Mouse (Mus musculus) layer of hippocampus, postnatal 25 days (tissue): ENCODE data around the gene Arhgef17. TPM values are rescaled to one million over a fixed set of nuclear protein-coding genes. Genes with fewer than 3 reads are reported as not detected.

Experiments
- microRNA-seq, 2 experiments: library from miRNA; unstranded; fragments of <30 nt; microRNA quantifications; one replicate each; pipeline ENCODE4 v1.2.0; 2021
- total RNA-seq, 2 experiments: library from RNA; stranded (reverse); gene quantifications; 2 replicates each; pipeline ENCODE4 v1.2.3; 2021

The Arhgef17 gene
- total RNA-seq, 2 experiments from 2014 or later: 140 to 146 TPM

Small RNA genes within 50 kb of the gene (microRNA-seq; reads per million reads assigned to microRNA genes)
- 842 to 917 reads per million in 2 experiments for gene Mir3102

Other genes with a start within 250 kb of the Arhgef17 start
- 100 to 1,000 TPM; 224 to 251 TPM for gene Fam168a, start 225.5 kb downstream of the Arhgef17 start, total RNA-seq
- gene Relt, start 68.7 kb downstream of the Arhgef17 start, total RNA-seq: 10 to 100 TPM; 10.1 to 10.4 TPM
- 1 to 10 TPM; 3.9 to 5.6 TPM for gene P2ry6, start 42.5 kb upstream of the Arhgef17 start, total RNA-seq
- gene P2ry2, start 80.8 kb upstream of the Arhgef17 start, total RNA-seq: 1 to 10 TPM in 1 of 2 experiments, under 1 TPM in 1; 0.62 to 1.3 TPM
- 10 to 100 TPM; 33.0 to 41.8 TPM for gene Fchsd2, start 160.8 kb upstream of the Arhgef17 start, total RNA-seq